Mouse (Mus musculus) kidney, adult 2 months (tissue): ENCODE data around the gene Fblim1. TPM values are rescaled to one million over a fixed set of nuclear protein-coding genes. Genes with fewer than 3 reads are reported as not detected.
A peak's percentile ranks its signal among the peaks of the same experiment; 100 is the strongest.

Experiments
- DNase-seq: peaks from one replicate; pipeline ENCODE4 v3.0.0; 2021
- H3K27ac ChIP-seq: fragments of 200-500 bp; 2 replicates; pipeline ENCODE4 v1.5.1; 2012; ENCODE audit warnings: low read depth, low read length, control low read depth, inconsistent platforms; ENCODE audit not compliant: insufficient read depth
- H3K27me3 ChIP-seq: fragments of 200-500 bp; replicated peaks from 2 replicates; pipeline ENCODE4 v1.6.1; 2012; ENCODE audit warnings: mild to moderate bottlenecking, moderate library complexity, low read length, inconsistent platforms; ENCODE audit not compliant: control insufficient read depth, insufficient read depth
- H3K36me3 ChIP-seq: fragments of 200-500 bp; 2 replicates; pipeline ENCODE4 v1.6.1; 2012; ENCODE audit warnings: mild to moderate bottlenecking, moderate library complexity, low read length, inconsistent platforms; ENCODE audit not compliant: control insufficient read depth, insufficient read depth
- H3K4me1 ChIP-seq: fragments of 200-500 bp; 2 replicates; pipeline ENCODE4 v1.6.1; 2011; ENCODE audit warnings: low read length; ENCODE audit not compliant: control insufficient read depth, insufficient read depth
- H3K4me3 ChIP-seq: fragments of 200-500 bp; 2 replicates; pipeline ENCODE4 v1.5.1; 2011; ENCODE audit warnings: mild to moderate bottlenecking, low read depth, low read length, control low read depth; ENCODE audit not compliant: insufficient read depth
- CTCF ChIP-seq: fragments of 200-500 bp; conservative IDR thresholded peaks from 2 replicates; pipeline ENCODE4 v1.5.1; 2011; ENCODE audit warnings: low read depth, mild to moderate bottlenecking, control low read depth, low read length, moderate library complexity, mixed read lengths; ENCODE audit not compliant: insufficient read depth, insufficient read length
- POLR2A ChIP-seq: fragments of 200-500 bp; IDR thresholded peaks from one replicate; pipeline ENCODE4 v1.6.1; 2011; ENCODE audit warnings: low read depth, low read length, control low read depth
- WGBS: fragments of 180-500 bp; shearing (Covaris S2); methylation state at CpG from one replicate; pipeline ENCODE4 v1.1.7; 2018; 5-methylcytosine and 5-hydroxymethylcytosine counted together
- polyA plus RNA-seq: library from polyadenylated mRNA; depleted of rRNA; stranded (reverse); fragments of >200 nt; gene quantifications from 2 replicates; pipeline ENCODE4 v1.2.3, GENCODE M21; 2012

The Fblim1 gene
- polyA plus RNA-seq, 1 experiment: 10.2 TPM

DNA sequence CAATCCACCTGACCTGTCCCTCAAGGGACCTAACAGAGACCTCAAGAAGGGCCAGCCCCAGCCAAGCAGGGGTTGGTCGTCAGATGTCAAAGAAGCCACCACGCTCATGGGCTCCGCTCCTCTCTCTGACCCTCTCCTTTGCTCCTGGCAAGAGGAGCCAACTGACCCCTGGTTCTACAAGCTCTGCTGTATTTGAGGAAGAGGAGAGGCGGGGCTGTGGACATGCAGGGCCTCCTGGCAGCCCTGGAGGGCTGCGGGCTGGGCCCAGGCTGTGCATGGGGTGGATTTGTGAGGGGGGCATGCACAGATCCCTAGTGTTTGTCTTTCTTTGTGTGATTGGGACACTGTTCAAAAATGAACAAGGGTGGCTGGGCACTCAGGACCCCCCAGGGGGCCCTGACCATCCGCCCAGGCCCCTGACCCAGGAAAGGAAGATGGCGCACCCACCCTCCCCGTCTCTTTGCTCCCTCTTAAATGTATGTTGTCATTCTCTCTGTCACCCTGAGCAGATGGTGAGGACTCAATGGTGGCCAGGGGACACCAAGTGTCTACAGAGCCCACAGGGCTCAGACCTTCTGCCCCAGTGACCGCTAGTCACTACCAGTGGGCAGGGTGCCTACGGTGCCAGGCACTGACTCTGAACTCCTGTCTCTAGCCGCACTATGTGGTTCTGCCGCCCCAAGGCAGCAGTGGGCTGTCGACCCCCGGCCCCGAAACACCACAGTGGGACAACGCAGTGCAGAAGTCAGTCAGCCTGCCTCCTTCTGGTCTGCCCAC lies 20.1 kb upstream of the Fblim1 start:
- no peak overlapping the region for H3K4me3 ChIP-seq
- H3K27ac ChIP-seq: no peak overlapping the region
- H3K4me1 ChIP-seq: peaks cover 10% of the 10 kb centered on the region
- WGBS: 92% methylated on average over 16 of the region's 16 CpGs
- TF ChIP-seq POLR2A: no peak
- no peak for TF ChIP-seq CTCF
- no peak for DNase-seq
- no peaks in the 10 kb centered on the region for H3K27me3 ChIP-seq
- H3K36me3 ChIP-seq: peaks cover 2% of the 10 kb centered on the region

DNA sequence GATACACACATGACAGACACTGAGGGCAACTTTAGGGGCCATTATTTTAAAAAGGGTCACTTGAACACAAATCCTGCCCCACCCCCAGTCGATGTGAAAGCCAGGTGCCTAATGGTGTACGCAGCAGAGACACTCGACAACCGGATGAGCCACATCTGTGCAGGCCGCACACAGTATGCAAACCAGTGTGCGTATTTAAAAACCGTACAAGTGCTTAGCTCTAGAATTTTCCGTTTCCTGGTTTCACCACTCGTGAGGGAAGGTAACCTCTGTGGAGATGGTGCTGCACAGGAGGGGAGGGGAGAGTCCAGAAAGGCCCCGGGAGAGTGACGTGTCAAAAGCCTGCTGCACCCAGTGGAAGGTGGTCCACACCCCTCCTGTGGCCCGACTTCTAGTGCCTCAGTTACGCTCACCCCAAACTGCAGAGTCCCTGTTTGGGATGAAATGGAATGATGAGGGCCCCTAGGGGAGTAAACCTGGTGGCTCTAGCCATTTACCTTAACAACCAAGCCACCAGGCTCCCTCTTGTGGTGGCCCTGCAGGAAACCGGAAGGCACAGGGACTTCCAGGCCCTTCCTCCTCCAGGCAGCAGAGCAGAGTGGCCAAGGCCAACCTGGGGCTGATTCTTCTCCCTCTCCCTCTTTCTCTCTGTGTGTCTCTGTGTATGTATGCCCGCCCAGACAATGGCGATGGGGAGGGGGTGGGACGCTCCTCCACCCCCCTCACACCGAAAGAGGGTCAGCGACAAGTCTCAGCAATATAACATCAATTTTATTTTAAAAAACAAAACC lies 19.3 kb upstream of the Fblim1 start:
- peaks cover 2% of the 10 kb centered on the region; the same call in 1 of the 2 replicates for H3K36me3 ChIP-seq
- H3K27ac ChIP-seq: no peak overlapping the region
- peaks cover 10% of the 10 kb centered on the region for H3K4me1 ChIP-seq
- 76% methylated on average over 19 of the region's 19 CpGs for WGBS
- TF ChIP-seq CTCF (peak; percentile 78), POLR2A (no peak)
- H3K4me3 ChIP-seq: no peak overlapping the region
- peak; percentile 71 for DNase-seq
- H3K27me3 ChIP-seq: no peaks in the 10 kb centered on the region

GRCm38 (mm10) chr4:141624134-141624533 lies 18.2 kb upstream of the Fblim1 start:
- 83% methylated on average over 8 of the region's 8 CpGs for whole genome bisulfite sequencing
- no peaks in the 10 kb centered on the region for H3K27me3 ChIP-seq
- peaks cover 10% of the 10 kb centered on the region for H3K4me1 ChIP-seq
- no peak overlapping the region for H3K4me3 ChIP-seq
- TF ChIP-seq CTCF (no peak), POLR2A (no peak)
- H3K36me3 ChIP-seq: no peaks in the 10 kb centered on the region; the same call in 1 of the 2 replicates
- no peak for DNase-seq
- H3K27ac ChIP-seq: peak overlapping the region; percentile 66

GRCm38 (mm10) chr4:141623666-141624065 lies 17.8 kb upstream of the Fblim1 start, which contains the start of gene Slc25a34:
Slc25a34 (minus strand) TSS chr4:141623821.
- Histone ChIP-seq H3K4me3 (peak within 1 kb of the TSS; percentile 59), H3K36me3 (no peaks in the 10 kb centered on the region; the same call in 1 of the 2 replicates), H3K27me3 (no peaks in the 10 kb centered on the region), H3K4me1 (peaks cover 13% of the 10 kb centered on the region), H3K27ac (peak within 1 kb of the TSS; percentile 82)
- DNase-seq: peak; percentile 95
- WGBS: 7% methylated on average over 1 of the region's 1 CpGs
- 0 out of 2 replicates have a peak, but pooled peaks have one; percentile 21 for TF ChIP-seq CTCF
- peak; percentile 80 for TF ChIP-seq POLR2A

GRCm38 (mm10) chr4:141623037-141623436 lies 17.1 kb upstream of the Fblim1 start:
- Histone ChIP-seq H3K4me3 (peak overlapping the region; percentile 59), H3K4me1 (peaks cover 13% of the 10 kb centered on the region), H3K36me3 (no peaks in the 10 kb centered on the region; the same call in 1 of the 2 replicates), H3K27me3 (no peaks in the 10 kb centered on the region), H3K27ac (peak overlapping the region; percentile 82)
- TF ChIP-seq CTCF (no peak), POLR2A (no peak)
- 59% methylated on average over 11 of the region's 11 CpGs for WGBS
- DNase-seq: peak; percentile 90

- no peak for DNase-seq
- Histone ChIP-seq H3K4me1 (peaks cover 13% of the 10 kb centered on the region), H3K4me3 (peak overlapping the region; percentile 59), H3K36me3 (no peaks in the 10 kb centered on the region; the same call in 1 of the 2 replicates), H3K27ac (peak overlapping the region; percentile 82), H3K27me3 (no peaks in the 10 kb centered on the region)
- 62% methylated on average over 5 of the region's 5 CpGs for WGBS
- TF ChIP-seq POLR2A (no peak), CTCF (no peak)
These were observed 16.7 kb upstream of the Fblim1 start for GRCm38 (mm10) chr4:141622580-141622979.
